Mouse (Mus musculus): ENCODE measurements around the gene Stk38. TPM values are rescaled to one million over a fixed set of nuclear protein-coding genes. Genes with fewer than 3 reads are reported as not detected.
A peak's percentile ranks its signal among the peaks of the same experiment; 100 is the strongest.

The Stk38 gene
- total RNA-seq, 1 experiment, result 78.0 TPM

DNA sequence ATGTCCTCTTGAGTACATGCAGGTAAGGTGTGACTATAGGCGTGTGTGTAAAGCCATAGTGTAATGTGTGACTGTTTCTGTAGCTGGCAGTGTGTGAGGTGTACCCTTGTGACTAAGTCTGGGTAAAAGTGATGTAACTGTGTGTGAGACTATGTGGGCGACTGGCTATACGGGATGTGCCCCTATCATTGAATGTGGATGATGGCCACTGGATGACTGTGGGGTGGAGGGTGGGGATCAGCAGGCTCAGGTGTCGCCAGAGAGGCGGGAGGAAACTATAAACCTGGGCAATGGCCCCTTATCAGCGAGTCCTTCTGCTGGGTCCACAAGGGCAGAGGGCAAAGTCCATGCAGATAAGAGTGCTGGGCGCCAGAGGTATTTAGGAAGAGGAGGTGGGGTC is 42.1 kb upstream of the Stk38 start:
- Histone ChIP-seq H3K9ac (ENCODE audit: insufficient read depth, low read depth, low read length, poor library complexity, severe bottlenecking) (no peak overlapping the region), H3K4me3 (ENCODE audit: insufficient read depth in 1 of 2, low read depth in 1 of 2, low read length in 2 of 2, poor library complexity in 1 of 2, severe bottlenecking in 1 of 2) (no peak overlapping the region), H3K36me3 (ENCODE audit: control insufficient read depth, insufficient read depth, low read length, poor library complexity, severe bottlenecking) (peaks cover 12% of the 10 kb centered on the region), H3K27ac (ENCODE audit: insufficient read depth, low read depth, low read length, poor library complexity, severe bottlenecking) (no peak overlapping the region), H3K4me1 (ENCODE audit: control insufficient read depth in 2 of 2, insufficient read depth in 2 of 2, low read length in 2 of 2, poor library complexity in 1 of 2) (peaks cover 0 to 20% of the 10 kb centered on the region in 2 experiments; a peak in 2 of 4 replicates), H3K9me3 (ENCODE audit: control insufficient read depth, insufficient read depth, low read depth, low read length) (no peaks in the 10 kb centered on the region)
- in situ Hi-C loops (cut with MboI; ENCODE audit: low sequenced_read_pairs in 2 of 2, unreplicated experiment in 2 of 2), result loop anchor here (5.0 to 10.0 kb wide), 3 partner anchors 42 to 195 kb away; partner anchors contain the start of gene Cdkn1a (in 2 of the 2)
- no peak for DNase-seq (ENCODE audit: low read depth, low spot score)
- TF ChIP-seq ZNF384 (IDR thresholded peaks at IDR 0.05; ENCODE audit: low read depth, low read length) (no peak), CHD2 (IDR thresholded peaks at IDR 0.05; ENCODE audit: low read depth, low read length) (no peak), ZC3H11A (IDR thresholded peaks at IDR 0.05; ENCODE audit: borderline replicate concordance, low read depth, low read length) (no peak), HCFC1 (IDR thresholded peaks at IDR 0.05; ENCODE audit: borderline replicate concordance, insufficient read depth, low read length) (no peak), MAFK (IDR thresholded peaks at IDR 0.05; ENCODE audit: insufficient read depth, low read depth, low read length) (no peak)

- in situ Hi-C loops (cut with MboI; ENCODE audit: low sequenced_read_pairs in 2 of 2, unreplicated experiment in 2 of 2), result loop anchor here (5.0 to 10.0 kb wide), 3 partner anchors 43 to 195 kb away; partner anchors contain the start of gene Cdkn1a (in 2 of the 2)
- DNase-seq (ENCODE audit: low read depth, low spot score), result no peak
- H3K27ac ChIP-seq (ENCODE audit: insufficient read depth, low read depth, low read length, poor library complexity, severe bottlenecking), result no peak overlapping the region
These were observed 41.7 kb upstream of the Stk38 start for GRCm38 (mm10) chr17:29049508-29049889.

GRCm38 (mm10) chr17:29048748-29049507 is 41.1 kb upstream of the Stk38 start:
- Histone ChIP-seq H3K4me1 (ENCODE audit: control insufficient read depth in 2 of 2, insufficient read depth in 2 of 2, low read length in 2 of 2, poor library complexity in 1 of 2) (peaks cover 0 to 13% of the 10 kb centered on the region in 2 experiments; a peak in 2 of 4 replicates), H3K4me3 (ENCODE audit: insufficient read depth in 1 of 2, low read depth in 1 of 2, low read length in 2 of 2, poor library complexity in 1 of 2, severe bottlenecking in 1 of 2) (no peak overlapping the region), H3K27ac (ENCODE audit: insufficient read depth, low read depth, low read length, poor library complexity, severe bottlenecking) (no peak overlapping the region), H3K9ac (ENCODE audit: insufficient read depth, low read depth, low read length, poor library complexity, severe bottlenecking) (no peak overlapping the region), H3K36me3 (ENCODE audit: control insufficient read depth, insufficient read depth, low read length, poor library complexity, severe bottlenecking) (peaks cover 20% of the 10 kb centered on the region), H3K9me3 (ENCODE audit: control insufficient read depth, insufficient read depth, low read depth, low read length) (no peaks in the 10 kb centered on the region)
- TF ChIP-seq CHD2 (IDR thresholded peaks at IDR 0.05; ENCODE audit: low read depth, low read length), result no peak
- TF ChIP-seq ZNF384 (IDR thresholded peaks at IDR 0.05; ENCODE audit: low read depth, low read length), result peak; percentile 71
- in situ Hi-C loops (cut with MboI; ENCODE audit: low sequenced_read_pairs in 2 of 2, unreplicated experiment in 2 of 2), result loop anchor here (5.0 to 10.0 kb wide), 3 partner anchors 43 to 196 kb away; partner anchors contain the start of gene Cdkn1a (in 2 of the 2)
- no peak for DNase-seq (ENCODE audit: low read depth, low spot score)

More at GRCm38 (mm10) chr17:29049508-29049889, 41.7 kb upstream of the Stk38 start:
- H3K4me3 ChIP-seq (ENCODE audit: insufficient read depth in 1 of 2, low read depth in 1 of 2, low read length in 2 of 2, poor library complexity in 1 of 2, severe bottlenecking in 1 of 2), result no peak overlapping the region
- H3K4me1 ChIP-seq (ENCODE audit: control insufficient read depth in 2 of 2, insufficient read depth in 2 of 2, low read length in 2 of 2, poor library complexity in 1 of 2), result peaks cover 0 to 18% of the 10 kb centered on the region in 2 experiments; a peak in 2 of 4 replicates
- TF ChIP-seq ZNF384 (IDR thresholded peaks at IDR 0.05; ENCODE audit: low read depth, low read length), result no peak
- no peak for TF ChIP-seq ZC3H11A (IDR thresholded peaks at IDR 0.05; ENCODE audit: borderline replicate concordance, low read depth, low read length)
- no peak for TF ChIP-seq HCFC1 (IDR thresholded peaks at IDR 0.05; ENCODE audit: borderline replicate concordance, insufficient read depth, low read length)
- no peak for TF ChIP-seq CHD2 (IDR thresholded peaks at IDR 0.05; ENCODE audit: low read depth, low read length)
- no peak for TF ChIP-seq MAFK (IDR thresholded peaks at IDR 0.05; ENCODE audit: insufficient read depth, low read depth, low read length)
- H3K36me3 ChIP-seq (ENCODE audit: control insufficient read depth, insufficient read depth, low read length, poor library complexity, severe bottlenecking), result peaks cover 15% of the 10 kb centered on the region
- no peak overlapping the region for H3K9ac ChIP-seq (ENCODE audit: insufficient read depth, low read depth, low read length, poor library complexity, severe bottlenecking)
- H3K9me3 ChIP-seq (ENCODE audit: control insufficient read depth, insufficient read depth, low read depth, low read length), result no peaks in the 10 kb centered on the region

DNA sequence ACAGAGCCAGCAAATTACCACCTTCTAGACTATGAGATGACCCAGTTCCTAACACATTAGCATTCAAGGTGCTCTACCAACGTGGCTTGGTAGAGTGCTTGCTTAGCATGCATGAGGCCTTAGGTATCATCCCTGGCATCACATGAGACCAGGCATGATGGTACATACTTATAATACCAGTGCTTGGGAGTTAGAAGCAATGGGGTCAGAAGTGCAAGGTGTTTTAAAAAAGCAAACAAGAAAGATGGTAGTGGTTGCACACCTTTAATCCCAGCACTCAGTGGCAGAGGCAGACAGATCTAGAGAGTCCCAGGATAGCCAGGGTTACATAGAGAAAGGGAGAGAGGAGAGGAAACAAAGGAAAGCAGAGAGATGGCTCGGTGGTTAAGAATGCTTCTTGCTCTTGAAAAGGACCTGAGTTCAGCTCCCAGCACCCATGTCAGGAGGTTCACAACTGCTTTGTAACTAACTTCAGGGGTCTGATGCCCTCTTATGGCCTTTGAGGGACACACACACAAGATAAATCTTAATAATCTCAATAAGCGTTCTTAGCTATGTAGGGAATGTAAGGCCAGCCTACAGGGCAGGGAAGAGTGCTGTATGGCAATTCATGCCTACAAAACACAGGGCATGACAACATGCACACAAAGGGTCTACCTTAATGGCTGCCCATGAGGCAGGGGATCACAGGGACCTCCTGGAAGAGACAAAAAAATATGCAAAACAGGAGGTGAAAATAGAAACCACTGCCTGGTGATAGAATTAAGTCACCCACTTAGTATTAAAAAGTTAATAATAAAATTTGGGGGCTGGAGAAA is 40.1 kb upstream of the Stk38 start:
- in situ Hi-C loops (cut with MboI; ENCODE audit: low sequenced_read_pairs in 2 of 2, unreplicated experiment in 2 of 2), result loop anchor here (5.0 to 10.0 kb wide), 3 partner anchors 44 to 197 kb away; partner anchors contain the start of gene Cdkn1a (in 2 of the 2)
- TF ChIP-seq MAFK (IDR thresholded peaks at IDR 0.05; ENCODE audit: insufficient read depth, low read depth, low read length) (no peak), ZNF384 (IDR thresholded peaks at IDR 0.05; ENCODE audit: low read depth, low read length) (no peak), HCFC1 (IDR thresholded peaks at IDR 0.05; ENCODE audit: borderline replicate concordance, insufficient read depth, low read length) (no peak)
- H3K27ac ChIP-seq (ENCODE audit: insufficient read depth, low read depth, low read length, poor library complexity, severe bottlenecking), result no peak overlapping the region
- DNase-seq (ENCODE audit: low read depth, low spot score), result no peak
- H3K9me3 ChIP-seq (ENCODE audit: control insufficient read depth, insufficient read depth, low read depth, low read length), result no peaks in the 10 kb centered on the region
- H3K9ac ChIP-seq (ENCODE audit: insufficient read depth, low read depth, low read length, poor library complexity, severe bottlenecking), result no peak overlapping the region
- H3K4me1 ChIP-seq (ENCODE audit: control insufficient read depth in 2 of 2, insufficient read depth in 2 of 2, low read length in 2 of 2, poor library complexity in 1 of 2), result peaks cover 0 to 8% of the 10 kb centered on the region in 2 experiments; a peak in 2 of 4 replicates
- peaks cover 22% of the 10 kb centered on the region for H3K36me3 ChIP-seq (ENCODE audit: control insufficient read depth, insufficient read depth, low read length, poor library complexity, severe bottlenecking)
- no peak overlapping the region for H3K4me3 ChIP-seq (ENCODE audit: insufficient read depth in 1 of 2, low read depth in 1 of 2, low read length in 2 of 2, poor library complexity in 1 of 2, severe bottlenecking in 1 of 2)
